Mouse (Mus musculus) urinary bladder, postnatal 36 days (tissue): ENCODE measurements at regions not wholly inside any gene's neighbourhood (a gene's known extent, or its start where the extent isn't known, plus 50 kb on each side); places are given as distances from the start of the nearest gene placed in this dataset.

Source experiments
- DNase-seq, 2 experiments: peaks; one replicate each; pipeline ENCODE4 v3.0.0; 2022; ENCODE audit warnings: low spot score in 2 of 2, mixed read lengths in 1 of 2

DNA sequence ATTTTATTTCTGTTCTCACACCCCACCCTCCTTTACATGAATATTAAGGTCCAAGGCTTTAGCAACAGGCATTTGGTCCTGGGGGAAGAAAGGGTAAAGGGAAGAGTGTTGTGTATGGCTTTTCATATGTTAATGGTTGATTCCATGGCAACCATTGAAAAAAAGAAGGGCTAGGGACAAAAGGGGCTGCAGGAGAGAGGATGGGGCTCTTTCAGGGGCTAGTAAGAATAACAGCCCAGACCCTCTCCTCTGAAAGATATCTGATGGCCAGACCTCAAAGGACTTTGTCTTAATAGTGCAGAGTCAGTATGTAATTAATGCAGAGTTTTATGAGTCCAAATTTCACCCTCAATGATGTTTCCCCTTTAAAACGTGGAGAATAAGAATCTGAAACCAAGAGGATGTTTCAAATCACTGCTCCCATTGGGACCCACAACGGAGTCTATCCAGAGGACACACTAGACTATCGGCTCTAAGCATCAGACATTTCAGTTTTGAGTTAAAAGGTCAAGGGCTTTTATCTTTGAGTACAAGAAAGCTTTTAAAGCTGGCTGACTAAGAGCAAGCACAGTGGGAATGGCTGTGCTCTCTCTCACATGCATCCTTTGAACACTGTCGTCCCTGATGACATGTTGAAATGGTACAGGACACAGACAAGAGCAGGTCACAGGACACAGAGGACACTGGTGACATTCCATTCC is 239.4 kb upstream of the Marcks start:
- no peak for DNase-seq

DNA sequence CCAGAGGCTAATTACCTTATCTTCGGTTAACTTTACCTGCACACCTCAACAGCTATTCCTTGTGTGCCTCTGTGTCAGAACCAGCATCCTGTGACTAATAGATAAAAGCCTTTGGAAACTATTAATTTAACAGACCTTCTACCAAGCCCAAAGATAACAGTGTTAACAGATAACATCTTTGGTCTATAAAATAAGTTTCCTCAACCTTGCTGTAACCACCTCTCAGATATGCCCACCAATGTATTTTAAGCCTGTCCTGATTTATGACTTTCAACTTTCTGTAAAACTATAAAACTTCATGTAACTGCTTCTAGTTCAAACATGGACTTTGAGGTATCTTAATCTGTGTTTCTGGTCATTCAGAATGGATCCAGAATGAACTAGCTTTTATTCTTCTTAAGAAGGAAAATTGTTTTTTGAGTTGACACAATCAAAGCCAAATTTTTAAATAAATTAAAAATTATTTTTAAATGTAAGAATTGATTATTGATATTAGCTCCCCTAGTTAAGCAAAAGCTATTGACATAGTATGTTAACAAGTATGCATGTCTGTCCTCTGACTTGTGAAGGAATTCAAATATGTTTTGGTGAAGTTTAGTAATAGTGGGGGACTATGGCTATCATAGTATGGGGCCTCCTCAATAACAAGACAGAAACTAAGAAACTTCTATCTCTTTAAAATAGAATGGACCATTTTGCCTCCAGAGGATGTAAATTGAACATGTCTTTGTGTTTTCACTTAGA is 238.7 kb upstream of the Marcks start:
- DNase-seq, result no peak

DNA sequence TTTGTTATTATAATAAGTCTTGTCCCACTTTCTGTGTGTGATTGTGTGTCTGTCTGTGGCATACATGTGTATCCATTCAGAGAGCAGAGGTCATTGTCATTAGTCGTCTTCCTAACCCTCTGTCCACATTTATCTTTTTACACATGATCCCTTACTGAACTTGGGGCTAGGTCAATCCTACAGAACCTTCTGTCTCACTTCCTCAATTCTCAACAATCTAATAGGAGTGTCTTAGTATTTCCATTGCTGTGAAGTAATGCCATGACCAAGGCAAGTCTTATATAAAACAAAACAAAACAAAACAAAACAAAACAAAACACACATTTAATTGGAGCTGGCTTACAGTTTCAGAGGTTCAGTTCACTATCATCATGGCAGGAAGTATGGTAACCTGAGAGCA is 237.5 kb upstream of the Marcks start:
- no peak for DNase-seq

DNA sequence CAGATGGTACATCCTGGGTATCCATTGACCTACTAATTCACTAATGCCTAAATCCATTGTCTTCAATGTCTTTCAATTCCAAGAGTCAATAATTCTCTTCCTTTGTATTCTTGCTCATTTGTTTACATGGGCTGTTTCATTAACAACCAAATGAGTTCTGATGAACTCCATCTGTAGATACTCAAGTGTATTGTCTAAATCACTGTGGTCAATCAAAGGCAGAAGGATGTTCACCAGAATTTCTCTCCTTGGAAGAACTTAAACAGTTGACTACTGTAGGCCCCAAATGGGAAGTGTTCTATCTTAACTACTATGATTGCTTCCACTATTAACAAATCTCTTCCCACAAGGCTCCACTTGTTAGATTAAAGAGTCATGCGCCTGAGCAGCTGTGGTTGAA is 236.9 kb upstream of the Marcks start:
- no peak for DNase-seq

DNA sequence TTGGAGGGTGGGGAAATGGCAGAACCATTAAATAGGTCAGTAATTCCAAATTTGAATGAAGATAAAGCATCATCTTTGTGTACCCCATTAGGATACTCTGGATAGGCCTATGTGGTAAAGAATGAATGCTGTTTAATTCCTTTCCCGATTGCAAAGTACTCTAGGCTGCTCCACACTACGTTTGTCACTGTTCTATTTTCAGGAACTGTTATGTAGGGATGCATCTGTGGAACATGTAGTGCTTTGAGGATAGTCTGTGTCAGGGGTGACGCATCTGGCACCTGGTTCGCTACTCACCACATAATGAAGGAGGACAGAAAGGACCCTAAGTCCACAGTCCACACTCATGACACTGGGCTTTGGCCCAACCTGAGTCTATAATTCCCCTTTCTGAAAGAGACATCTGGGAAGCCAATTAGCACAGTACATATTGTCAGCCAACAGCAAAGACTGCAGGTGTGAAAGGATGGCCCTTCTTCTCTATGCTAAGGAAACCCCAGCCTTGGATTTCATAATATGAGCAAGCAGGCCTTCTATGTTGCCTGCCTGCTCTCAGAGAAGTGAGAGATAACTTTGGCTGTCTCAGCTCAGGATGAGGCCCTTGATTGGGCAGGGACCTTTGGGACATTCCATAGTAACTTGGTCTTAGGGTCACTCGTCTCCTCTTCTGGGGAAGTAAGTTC is 230.4 kb upstream of the Marcks start:
- no peak for DNase-seq

DNA sequence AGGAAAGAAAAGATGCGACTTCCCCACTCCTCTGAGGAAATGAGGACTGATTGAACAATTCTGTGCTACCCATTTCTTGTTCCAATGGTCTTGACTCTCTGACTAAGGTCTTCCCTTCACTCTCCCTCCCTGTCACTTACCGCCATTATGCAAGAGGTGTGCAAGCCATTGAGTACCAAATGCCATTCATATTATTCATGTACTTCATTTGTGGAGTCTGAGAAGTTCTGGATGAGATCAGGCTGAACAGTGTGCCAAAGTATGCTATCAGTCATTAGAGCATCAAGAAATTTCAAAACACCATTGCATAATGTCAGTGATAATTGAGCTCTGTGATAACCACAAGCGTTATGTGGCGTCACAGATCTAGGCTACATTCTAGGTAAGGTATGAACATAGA is 229.1 kb upstream of the Marcks start:
- no peak for DNase-seq

DNA sequence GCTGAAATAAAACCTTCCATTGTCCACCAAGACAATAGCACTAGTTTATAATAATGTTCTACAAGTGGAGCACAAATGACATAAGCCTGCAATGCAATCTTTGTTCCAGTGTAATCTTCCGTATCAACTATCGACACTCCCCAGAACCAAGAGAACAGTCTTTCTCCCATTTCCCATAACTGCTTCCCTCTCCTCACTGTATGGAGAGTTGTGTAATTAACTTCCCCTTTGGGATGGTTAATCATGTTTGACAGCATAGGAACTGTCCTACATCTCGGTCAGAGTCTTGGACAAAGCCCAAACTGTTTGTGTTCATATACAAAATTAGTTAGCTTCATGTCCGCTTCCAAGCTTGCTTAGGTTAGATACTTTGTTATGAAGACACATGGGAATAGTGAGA is 225.8 kb upstream of the Marcks start:
- no peak for DNase-seq

DNA sequence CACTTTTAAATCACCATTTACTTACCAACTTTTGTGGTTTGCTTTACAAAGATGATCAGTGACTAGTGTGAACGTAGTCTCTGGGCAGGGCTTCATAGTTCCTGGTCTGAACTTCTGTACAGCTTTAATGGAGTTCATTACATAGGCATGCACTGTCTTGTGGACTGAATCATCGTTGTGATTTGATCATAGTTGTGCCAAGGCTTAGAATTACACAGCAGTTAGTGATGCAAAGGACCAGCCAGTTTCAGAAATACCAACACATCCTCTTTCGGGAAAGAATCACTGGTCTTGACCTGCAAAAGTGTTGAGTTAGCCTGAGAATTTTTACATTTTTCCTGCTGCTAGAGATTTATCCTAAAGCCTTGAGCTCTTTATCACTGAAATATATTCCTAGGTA is 222.3 kb upstream of the Marcks start:
- DNase-seq, result no peak

DNA sequence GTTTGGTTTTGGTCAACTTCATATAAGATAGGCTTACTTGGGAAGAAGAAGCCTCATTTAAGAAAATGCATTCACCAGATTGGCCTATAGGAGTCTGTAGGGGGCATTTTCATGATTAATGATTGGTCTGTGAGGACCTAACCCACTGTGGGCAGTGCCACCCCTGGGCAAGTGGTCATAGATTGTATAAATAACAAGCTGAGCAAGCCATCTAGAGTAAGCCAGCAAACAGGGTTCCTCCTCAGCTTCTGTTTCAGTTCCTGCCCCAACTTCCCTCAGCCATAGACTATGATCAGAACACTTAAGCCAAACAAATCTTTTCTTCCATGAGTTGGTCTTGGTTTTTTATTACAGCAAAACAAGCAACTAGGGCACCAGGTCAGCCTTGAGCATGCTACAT is 220.2 kb upstream of the Marcks start:
- no peak for DNase-seq

DNA sequence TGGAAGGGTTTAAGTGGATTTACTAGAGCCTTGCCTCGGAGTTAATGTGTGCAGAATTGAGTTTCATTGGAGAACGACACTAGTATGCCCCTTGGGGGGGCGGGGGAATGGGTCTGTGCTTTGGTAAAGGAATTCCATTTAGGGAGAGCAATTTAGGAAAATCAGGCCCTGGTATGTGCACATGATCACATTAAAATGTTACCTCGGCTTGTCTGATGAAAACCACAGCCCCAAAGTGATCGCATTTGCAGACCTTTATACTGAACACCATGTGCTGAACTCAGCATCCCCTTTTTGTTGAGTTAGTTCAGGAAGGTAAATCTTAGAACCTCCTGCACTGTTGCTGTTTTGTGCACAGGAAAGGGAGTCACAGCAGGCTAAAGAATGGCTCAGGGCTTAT is 219.6 kb upstream of the Marcks start:
- DNase-seq, result no peak

DNA sequence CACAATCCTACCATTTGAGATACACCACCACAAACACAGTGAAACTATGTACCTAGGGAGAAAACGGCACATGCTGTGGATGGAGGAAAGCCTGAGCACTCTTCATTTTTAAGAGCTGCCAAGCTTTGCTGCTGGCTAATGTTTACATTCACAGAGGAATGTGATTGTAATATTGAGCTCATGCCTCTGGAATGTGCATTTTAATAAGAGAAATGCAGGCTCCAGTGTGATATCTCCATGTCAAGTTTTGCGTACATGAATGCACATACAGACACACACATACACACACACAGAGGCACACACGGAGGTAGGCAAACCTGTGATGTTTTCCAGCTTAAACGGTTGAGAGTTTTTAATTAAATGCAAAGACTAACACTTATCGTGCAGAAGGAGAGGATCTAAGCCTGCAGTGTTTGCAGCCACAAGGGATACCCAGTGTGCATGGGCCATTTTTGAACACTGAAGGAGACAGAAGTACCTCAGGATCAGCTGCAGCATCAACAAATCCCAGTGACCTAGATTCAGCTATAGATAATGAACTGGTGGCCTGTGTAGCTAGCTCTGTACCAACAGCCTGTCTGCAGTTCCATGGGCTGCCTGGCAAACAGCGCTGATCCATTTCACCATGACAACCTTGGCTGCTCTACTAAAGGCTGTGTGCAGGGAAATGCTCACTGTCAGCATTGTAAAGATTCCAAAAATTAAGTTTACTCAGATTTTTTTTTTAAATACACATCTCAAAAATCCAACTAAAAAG is 218.8 kb upstream of the Marcks start:
- no peak for DNase-seq

DNA sequence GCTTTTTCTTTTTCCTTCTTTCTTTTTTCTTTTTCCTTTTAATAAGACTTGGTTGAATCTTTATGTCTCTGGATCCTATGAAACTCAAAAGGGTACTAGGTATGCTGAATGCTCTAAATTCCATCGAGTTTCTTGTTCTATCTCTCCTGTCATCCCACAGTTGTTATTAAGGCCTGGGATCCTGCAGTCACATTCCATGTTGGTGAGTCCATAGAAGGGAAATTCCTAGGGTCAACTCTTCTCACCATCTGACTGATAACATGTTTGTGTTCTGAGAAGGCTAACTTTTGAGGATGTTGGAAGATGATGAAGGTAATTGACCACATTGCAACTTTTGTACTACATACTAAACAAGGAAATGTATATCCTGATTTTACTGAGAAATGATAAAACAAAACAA is 210.5 kb upstream of the Marcks start:
- DNase-seq, result no peak

DNA sequence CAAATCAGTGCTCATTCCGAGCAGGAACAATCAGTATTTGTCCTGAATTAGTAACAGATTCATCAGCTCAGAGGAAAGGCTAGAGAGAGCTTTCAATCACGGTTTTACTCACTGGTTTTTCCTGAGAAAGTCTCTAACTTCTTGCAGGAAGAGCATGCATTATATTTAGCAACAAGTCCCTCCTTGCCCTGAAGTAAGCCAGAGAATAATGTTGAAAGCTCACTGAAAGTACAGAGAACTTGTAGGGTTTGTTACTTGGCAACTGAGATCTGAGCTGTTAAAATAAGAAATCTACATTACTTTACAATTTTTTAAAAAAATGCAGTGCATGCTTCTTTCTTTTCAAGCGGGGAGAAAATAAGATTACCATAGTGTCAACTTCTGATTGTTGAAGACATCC is 209.7 kb upstream of the Marcks start:
- DNase-seq, result no peak

DNA sequence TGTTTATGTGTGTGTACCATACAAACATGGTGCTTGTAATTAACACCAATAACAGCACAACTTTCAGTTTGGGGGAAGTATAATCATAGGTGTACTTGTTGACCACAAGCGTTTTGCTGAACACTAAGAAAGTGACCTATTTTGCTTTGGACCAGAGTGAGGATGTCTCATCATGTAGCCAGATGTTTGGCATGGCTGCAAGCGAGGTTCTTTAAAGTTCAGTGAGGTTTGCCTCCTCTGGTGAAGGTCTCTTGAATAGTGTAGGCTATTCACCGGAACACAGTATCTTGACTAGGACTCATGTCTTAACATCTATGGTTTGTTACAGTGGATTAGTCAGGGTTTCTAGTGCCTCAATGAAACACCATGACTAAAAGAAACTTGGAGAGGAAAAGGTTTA is 208.9 kb upstream of the Marcks start:
- no peak for DNase-seq

DNA sequence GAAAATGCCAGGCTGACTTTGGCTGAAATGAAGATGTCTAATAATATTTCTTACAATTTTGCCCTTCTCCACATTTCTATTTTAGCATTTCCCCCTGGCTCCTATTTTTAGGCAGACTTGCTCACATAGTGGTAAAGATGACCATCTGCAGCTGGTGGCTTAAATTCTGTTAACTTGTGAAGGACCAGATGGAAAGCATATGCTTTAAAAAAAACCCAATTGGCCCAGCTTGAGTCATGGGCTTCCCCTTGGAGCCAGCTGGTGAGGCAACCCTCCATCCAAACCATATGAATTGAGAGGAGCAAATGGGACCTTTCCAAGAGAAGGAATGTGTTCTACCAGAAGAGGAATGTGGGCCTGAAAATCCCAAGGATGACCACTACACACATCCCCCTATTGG is 204.0 kb upstream of the Marcks start:
- DNase-seq, result no peak

DNA sequence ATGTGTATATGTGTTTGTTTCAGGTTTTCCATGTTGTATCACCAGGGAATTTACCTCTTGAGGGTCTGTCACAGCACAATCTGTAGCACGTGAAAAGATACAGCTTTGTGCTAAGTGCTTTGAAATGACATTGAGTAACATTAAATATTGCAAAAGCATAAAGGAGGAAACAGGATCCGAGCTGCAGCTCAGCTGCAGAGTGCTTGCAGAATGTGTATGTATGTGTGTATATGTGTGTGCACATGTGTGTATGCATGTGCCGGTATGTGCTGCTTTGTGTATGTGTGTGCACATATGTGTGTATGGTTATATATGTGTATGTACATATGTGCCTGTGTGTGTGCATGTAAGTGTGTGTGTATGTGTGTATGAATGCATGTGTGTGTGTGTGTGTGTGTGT is 200.9 kb upstream of the Marcks start:
- DNase-seq, result no peak

DNA sequence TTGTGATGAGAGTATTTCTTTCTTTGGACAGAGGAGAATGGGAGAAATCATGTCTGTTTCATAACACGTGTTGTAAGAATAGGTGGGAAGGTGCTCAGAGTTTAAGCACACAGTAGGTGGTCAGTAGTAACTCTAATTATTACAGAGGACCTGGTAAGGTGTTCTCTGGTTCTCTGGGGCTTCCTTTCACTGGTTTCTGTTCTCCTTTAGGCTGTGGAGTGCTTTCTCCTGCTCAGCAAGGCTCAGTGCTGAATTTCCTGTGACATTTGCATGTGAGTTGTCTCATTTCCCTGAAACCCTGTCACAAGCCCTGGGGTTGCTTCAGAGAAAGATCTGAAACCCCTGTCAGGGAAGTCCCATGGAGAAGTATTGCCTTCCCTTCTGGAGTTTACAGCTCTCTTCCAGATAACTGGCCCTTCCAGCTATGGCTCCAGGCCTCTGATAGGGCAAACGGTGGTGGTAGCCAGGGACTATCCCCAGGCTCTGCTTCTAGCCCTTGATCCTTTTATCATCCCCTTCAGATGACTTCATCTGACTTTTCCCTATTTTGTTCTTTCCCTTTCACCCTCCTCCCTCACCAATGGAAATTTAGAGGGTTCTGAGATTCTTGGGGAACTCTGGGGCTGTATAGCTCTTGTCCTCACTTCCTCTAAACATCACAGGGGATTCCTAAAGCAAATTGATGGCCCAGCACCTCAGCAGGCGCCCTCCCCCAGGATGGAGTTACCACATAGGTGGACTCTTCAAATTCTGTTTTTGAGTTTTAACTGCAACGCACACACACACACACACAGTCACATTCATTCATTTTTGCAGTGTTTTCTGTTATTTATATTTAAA is 199.6 kb upstream of the Marcks start:
- DNase-seq, result no peak

DNA sequence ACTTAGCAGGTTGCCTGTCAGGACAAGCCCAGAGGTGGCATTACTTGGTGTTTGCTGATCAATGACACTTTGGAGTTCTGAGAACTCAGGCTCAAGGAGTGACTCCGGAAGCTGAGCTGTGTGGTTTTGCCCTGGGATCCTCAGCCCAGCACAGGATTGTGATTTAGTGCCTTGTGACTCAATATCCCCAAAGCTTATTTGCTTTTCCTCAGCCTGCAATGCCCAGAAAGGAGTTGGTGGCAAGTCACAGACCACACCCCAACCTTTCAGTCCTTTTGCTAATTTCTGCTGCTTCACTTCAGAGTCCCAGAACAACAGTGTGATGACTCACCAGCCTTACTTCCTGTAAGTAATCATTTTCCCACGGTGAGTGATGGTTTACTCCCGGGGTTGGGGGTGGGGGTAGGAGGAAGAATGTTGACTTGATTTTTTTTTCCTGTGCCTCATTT is 198.5 kb upstream of the Marcks start:
- DNase-seq, result peak; percentile 42 to 45

DNA sequence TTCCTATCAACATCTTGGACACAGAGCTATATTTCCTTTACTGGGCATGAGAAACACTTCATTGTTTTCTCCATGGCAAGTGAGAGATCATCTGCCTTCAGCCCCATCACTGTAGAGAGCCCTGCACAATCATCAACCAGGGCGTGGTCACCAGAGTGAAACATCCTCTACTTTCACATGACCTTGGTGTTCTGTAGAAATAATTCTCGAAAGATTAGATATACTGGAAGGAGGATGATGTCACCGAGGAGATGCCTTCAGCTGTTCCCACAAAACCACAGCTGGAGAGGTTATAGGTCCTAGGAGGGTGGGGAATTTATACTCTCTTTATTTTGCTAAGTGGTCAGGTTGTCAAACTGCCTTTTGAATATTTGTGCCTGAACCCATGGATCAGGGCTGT is 196.4 kb upstream of the Marcks start:
- DNase-seq, result no peak

DNA sequence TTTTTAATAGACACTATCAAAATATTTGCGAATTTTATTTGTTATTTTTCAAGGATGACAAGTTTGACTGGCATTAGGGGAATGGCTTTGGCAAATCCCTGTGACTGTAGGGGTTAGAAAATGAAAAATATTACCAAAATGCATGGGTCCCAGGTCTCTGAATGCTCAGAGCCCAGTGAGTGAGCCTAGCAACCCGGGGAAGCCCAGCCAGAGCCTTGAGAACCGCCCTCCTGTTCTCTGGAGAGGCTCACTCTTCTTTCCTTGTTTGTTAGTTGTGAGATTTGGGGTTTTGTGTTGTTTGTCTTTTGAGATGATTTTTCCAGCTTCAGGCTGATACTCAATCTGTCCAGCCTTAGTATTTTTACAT is 187.4 kb upstream of the Marcks start:
- DNase-seq, result no peak

DNA sequence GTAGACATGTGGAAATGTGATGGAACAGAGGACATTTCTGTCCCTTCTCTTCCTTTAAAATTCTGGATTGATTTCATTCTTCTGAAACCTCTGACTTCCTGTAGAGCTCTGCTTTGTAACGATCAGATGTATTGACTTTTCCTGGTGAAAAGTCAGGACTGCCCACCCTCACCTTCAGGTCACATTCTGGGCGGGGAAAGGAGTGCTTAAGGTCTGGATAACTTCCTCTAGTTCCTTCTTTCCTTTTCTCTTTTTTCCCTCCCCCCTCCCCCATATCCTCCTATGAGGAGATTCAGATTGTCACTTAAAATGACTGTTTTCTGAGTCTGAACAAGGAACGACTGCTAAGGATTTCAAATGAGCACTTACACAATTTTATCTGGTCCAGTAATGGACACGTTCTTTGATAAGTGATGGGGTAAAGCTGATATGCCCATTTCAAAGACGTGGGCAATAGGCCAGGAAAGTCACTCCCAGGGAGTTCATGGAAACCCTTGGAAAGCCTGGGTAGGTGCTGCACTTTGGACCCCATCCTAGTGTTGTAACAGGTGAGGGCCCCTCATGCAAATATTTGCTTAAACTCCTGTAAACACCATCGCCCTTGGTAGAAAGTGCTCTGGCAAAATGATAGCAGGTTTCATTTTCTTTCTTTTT is 186.9 kb upstream of the Marcks start:
- no peak for DNase-seq
